Mouse (Mus musculus) megakaryocyte, embryonic 14.5 days (primary cell): ENCODE data around the gene Esrp2.

Experiments used
- FLI1 ChIP-seq: IDR thresholded peaks from 2 replicates; pipeline ENCODE4 v1.6.1; 2012; ENCODE audit warnings: low read length, inconsistent platforms, mixed read lengths
- GATA1 ChIP-seq: IDR thresholded peaks from 3 replicates; pipeline ENCODE4 v1.6.1; 2012; ENCODE audit warnings: mixed read lengths, low read length, inconsistent platforms, borderline replicate concordance

GRCm38 (mm10) chr8:106112041-106112440 lies 24.7 kb downstream of the Esrp2 start:
- TF ChIP-seq FLI1 = no peak
- no peak for TF ChIP-seq GATA1
